8 mouse cellular contexts compared by ENCODE assay signal in the genomic region with DNA sequence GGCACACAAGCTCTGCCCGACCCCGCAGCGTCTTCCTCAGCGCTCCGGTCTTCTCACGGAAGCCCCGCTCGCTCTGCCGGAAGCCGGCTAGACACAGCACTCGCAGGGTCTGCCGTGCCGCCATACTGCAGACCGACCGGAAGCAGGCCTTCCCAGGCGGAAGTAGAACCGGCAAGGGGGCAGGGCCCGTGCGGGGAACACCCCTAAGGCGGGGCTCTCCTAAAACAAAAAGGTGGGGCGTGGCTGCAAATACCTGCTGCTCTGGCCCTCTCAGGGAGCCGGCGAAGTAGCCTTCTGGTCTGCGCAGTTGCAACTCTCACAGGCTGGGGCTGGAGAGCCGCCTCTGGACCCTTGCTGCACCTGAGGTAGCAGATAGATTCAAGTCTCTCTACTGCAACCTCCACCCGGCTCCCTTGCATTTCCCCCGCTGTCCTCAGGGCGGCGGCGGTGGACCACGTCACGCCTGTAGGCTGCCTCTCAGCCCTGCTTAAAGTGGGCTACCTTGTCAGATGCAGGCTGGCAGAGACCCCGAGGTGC. TPM values are rescaled to one million over a fixed set of nuclear protein-coding genes. Genes with fewer than 3 reads are reported as not detected.
DNase-seq lines count a peak whose midpoint lies in the region; ATAC-seq and TF ChIP-seq lines count a peak whose summit lies in the region.

A gene (minus strand): TSS at position 164 of the 537 bp plus-strand sequence.

- peak; percentile 98 for ATAC-seq in forebrain, postnatal 0 days
- ATAC-seq in neural tube, embryonic 15.5 days (ENCODE audit: low FRiP score) = peak; percentile 93

- H3K9ac ChIP-seq in forebrain, postnatal 0 days = peak within 1 kb of the TSS; percentile 79
- H3K9ac ChIP-seq in neural tube, embryonic 15.5 days (replicated peaks) = peak within 1 kb of the TSS; percentile 79

- no peaks in the 10 kb centered on the region for H3K9me3 ChIP-seq in forebrain, postnatal 0 days (ENCODE audit: low read length)
- H3K9me3 ChIP-seq in neural tube, embryonic 15.5 days (replicated peaks) = no peaks in the 10 kb centered on the region

- WGBS in forebrain, postnatal 0 days = 2% methylated on average over 33 of the region's 33 CpGs
- WGBS in lung, adult 2 months = under 1% methylated on average over 33 of the region's 33 CpGs
- WGBS in neural tube, embryonic 15.5 days = under 1% methylated on average over 33 of the region's 33 CpGs

- H3K36me3 ChIP-seq in forebrain, postnatal 0 days (ENCODE audit: insufficient read depth) = peaks cover 34% of the 10 kb centered on the region
- H3K36me3 ChIP-seq in neural tube, embryonic 15.5 days = peaks cover 32% of the 10 kb centered on the region; the same call in 1 of the 2 replicates

- H3K4me2 ChIP-seq in forebrain, postnatal 0 days (ENCODE audit: low read depth) = peak within 1 kb of the TSS; percentile 90
- peak within 1 kb of the TSS; percentile 87 for H3K4me2 ChIP-seq in neural tube, embryonic 15.5 days

- TF ChIP-seq POLR2A in lung, adult 2 months (IDR thresholded peaks at IDR 0.05; ENCODE audit: borderline replicate concordance, extremely low read depth, low read depth, low read length) = peak; percentile 84

- peak within 1 kb of the TSS; percentile 69 for H3K4me3 ChIP-seq in forebrain, postnatal 0 days (ENCODE audit: low read depth, low read length)
- H3K4me3 ChIP-seq in lung, adult 2 months (replicated peaks; ENCODE audit: extremely low read depth, low read depth, low read length) = peak within 1 kb of the TSS; percentile 78
- peak within 1 kb of the TSS; percentile 64 for H3K4me3 ChIP-seq in neural tube, embryonic 15.5 days (replicated peaks)

- TF ChIP-seq CTCF in forebrain, postnatal 0 days (IDR thresholded peaks at IDR 0.05; ENCODE audit: low read depth) = peak; percentile 99
- peak; percentile 67 for TF ChIP-seq CTCF in lung, adult 2 months (IDR thresholded peaks at IDR 0.05; ENCODE audit: insufficient read depth, low read length)

- peak; percentile 46 for DNase-seq in MN1 (ENCODE audit: low spot score)
- DNase-seq in cerebellum, adult 8-10 months = peak; percentile 90
- DNase-seq in forebrain, postnatal 0 days = peak; percentile 95
- peak; percentile 86 to 90 for DNase-seq in heart, postnatal 36 days
- DNase-seq in layer of hippocampus, adult 18-20 months (ENCODE audit: low spot score in 2 of 2) = peak; percentile 85 to 90
- peak; percentile 90 for DNase-seq in lung, adult 2 months
- peak; percentile 90 for DNase-seq in testis, postnatal 14 days (ENCODE audit: low spot score)

- H3K4me1 ChIP-seq in forebrain, postnatal 0 days (ENCODE audit: insufficient read depth) = no peaks in the 10 kb centered on the region
- H3K4me1 ChIP-seq in lung, adult 2 months (ENCODE audit: control insufficient read depth, insufficient read depth, low read length) = no peaks in the 10 kb centered on the region; the same call in 1 of the 2 replicates
- peaks cover 36% of the 10 kb centered on the region for H3K4me1 ChIP-seq in neural tube, embryonic 15.5 days

- intact Hi-C loops in heart, postnatal 36 days (cut with DNase I) = loop anchor here (1.0 to 5.0 kb wide), 3 partner anchors 113 to 274 kb away; a partner anchor contains a TSS

- H3K27me3 ChIP-seq in forebrain, postnatal 0 days (ENCODE audit: insufficient read depth, low read length) = no peaks in the 10 kb centered on the region
- no peaks in the 10 kb centered on the region for H3K27me3 ChIP-seq in neural tube, embryonic 15.5 days (replicated peaks)

- peak within 1 kb of the TSS; percentile 87 for H3K27ac ChIP-seq in forebrain, postnatal 0 days (ENCODE audit: low read depth, low read length)
- H3K27ac ChIP-seq in neural tube, embryonic 15.5 days (replicated peaks) = peak within 1 kb of the TSS; percentile 91

RNA-seq across cellular contexts. Expression of the gene that starts here (rescaled TPM):
- total RNA-seq in forebrain, postnatal 0 days (2014; rRNA removed) = 15.5 and 19.6 TPM in 2 replicates
- polyA plus RNA-seq in forebrain, postnatal 0 days (2015; fragmentation: Nextera tagmentation; extraction: Ambion mirVana) = 11.5 and 16.3 TPM in 2 replicates
- 1 to 10 TPM; 5.3 to 7.2 TPM for total RNA-seq in heart, postnatal 36 days (2021)
- 10 to 100 TPM; 18.3 to 20.5 TPM for total RNA-seq in layer of hippocampus, adult 18-20 months (2021)
- polyA plus RNA-seq in lung, adult 2 months (2012; rRNA removed) = 15.3 and 21.1 TPM in 2 replicates
- polyA plus RNA-seq in neural tube, embryonic 15.5 days (2015; fragmentation: Nextera tagmentation; extraction: Ambion mirVana) = 12.6 and 15.4 TPM in 2 replicates

Comparison
In these comparisons a context has a peak if more than half of its experiments do, and no peak if none do; other contexts are left out.
1. Peak in every context shown above with its lines: DNase-seq, ATAC-seq, H3K4me3 ChIP-seq and H3K27ac ChIP-seq.